9 mouse cellular contexts compared by ENCODE assay signal in the genomic region with DNA sequence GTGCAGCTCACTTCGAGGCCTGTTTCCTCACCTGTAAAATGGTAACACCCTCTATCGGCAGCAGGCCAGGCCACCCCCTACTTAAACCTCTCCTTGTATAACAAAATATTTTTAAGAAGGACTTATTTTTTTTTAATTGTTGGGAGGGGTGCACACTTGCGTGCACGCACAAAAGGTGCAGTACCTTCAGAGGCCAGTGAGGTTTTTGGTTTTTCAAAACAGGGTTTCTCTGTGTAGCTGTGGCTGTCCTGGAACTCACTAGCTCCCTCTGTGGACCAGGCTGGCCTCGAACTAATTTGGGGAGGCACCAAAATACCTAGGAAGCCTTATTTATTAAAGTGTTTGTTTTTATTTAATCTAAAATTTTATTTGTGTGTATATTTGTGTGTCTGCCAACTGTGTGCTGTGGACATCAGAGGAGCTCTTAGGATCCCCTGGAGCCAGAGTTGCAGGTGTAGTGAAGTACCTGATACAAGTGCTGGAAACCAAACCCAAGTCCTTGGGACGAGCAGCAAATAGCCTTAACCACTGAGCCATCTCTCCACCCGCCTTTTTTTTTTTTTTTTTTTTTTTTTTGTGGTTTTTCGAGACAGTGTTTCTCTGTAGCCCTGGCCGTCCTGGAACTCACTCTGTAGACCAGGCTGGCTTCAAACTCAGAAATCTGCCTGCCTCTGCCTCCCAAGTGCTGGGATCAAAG. TPM values are rescaled to one million over a fixed set of nuclear protein-coding genes. Genes with fewer than 3 reads are reported as not detected.
DNase-seq lines count a peak whose midpoint lies in the region; ATAC-seq and TF ChIP-seq lines count a peak whose summit lies in the region.
"Had no signal": no experiment of that assay in that cellular context is flagged by ENCODE, and none has a peak within 500 bp of the region (broad histone marks: within the 10 kb centered on the region; RNA-seq: fewer than 3 reads in every experiment).

No protein-coding gene starts in this region.

- intact Hi-C loops in gastrocnemius, adult 2 months (cut with DNase I) = no loop called here

- DNase-seq in gastrocnemius, adult 2 months = no peak
- DNase-seq in gastrocnemius, postnatal 10 days = no peak
- no peak for DNase-seq in lung, adult 2 months
- no peak for DNase-seq in lung, postnatal 25 days (ENCODE audit: low spot score)
- DNase-seq in brain, embryonic 14.5 days (ENCODE audit: low read depth) = no peak
- peak; percentile 21 for DNase-seq in retina, postnatal 1 day

- no peak for ATAC-seq in erythroid progenitor cell, adult 5-6 weeks (replicated peaks; ENCODE audit: low FRiP score, poor library complexity, severe bottlenecking)
- no peak for ATAC-seq in frontal cortex, adult (ENCODE audit: low TSS enrichment)

- peak; percentile 59 for TF ChIP-seq CTCF in gastrocnemius, adult 2 months (IDR thresholded peaks at IDR 0.05)
- peak; percentile 16; the same call in 1 of the 2 replicates for TF ChIP-seq CTCF in lung, adult 2 months (IDR thresholded peaks at IDR 0.05; ENCODE audit: insufficient read depth, low read length)
- peak; percentile 8; the same call in 1 of the 2 replicates for TF ChIP-seq CTCF in brain, embryonic 14.5 days (IDR thresholded peaks at IDR 0.05; ENCODE audit: borderline replicate concordance, extremely low read depth, insufficient read depth, insufficient read length)

- no peaks in the 10 kb centered on the region for H3K4me1 ChIP-seq in lung, adult 2 months (ENCODE audit: control insufficient read depth, insufficient read depth, low read length)
- H3K4me1 ChIP-seq: midbrain, embryonic 10.5 days had no signal

- no peak for TF ChIP-seq POLR2A in lung, adult 2 months (IDR thresholded peaks at IDR 0.05; ENCODE audit: borderline replicate concordance, extremely low read depth, low read depth, low read length)
- TF ChIP-seq POLR2A in brain, embryonic 14.5 days (IDR thresholded peaks at IDR 0.05; ENCODE audit: borderline replicate concordance, extremely low read depth, insufficient read depth, insufficient read length, poor library complexity, severe bottlenecking) = no peak

- no peak overlapping the region; the same call in 1 of the 2 replicates for H3K27ac ChIP-seq in gastrocnemius, adult 2 months
- H3K27ac ChIP-seq: midbrain, embryonic 10.5 days had no signal

- 69% methylated on average over 9 of the region's 9 CpGs for WGBS in lung, adult 2 months

- H3K4me3 ChIP-seq in gastrocnemius, adult 2 months = no peak overlapping the region
- H3K4me3 ChIP-seq in lung, adult 2 months (replicated peaks; ENCODE audit: extremely low read depth, low read depth, low read length) = no peak overlapping the region
- H3K4me3 ChIP-seq: midbrain, embryonic 10.5 days had no signal

RNA-seq across cellular contexts. Expression of a gene that starts 32.1 kb away (rescaled TPM):
- 100 to 1,000 TPM in 1 of 2 experiments, 10 to 100 TPM in 1; 45.3 to 211 TPM for total RNA-seq in gastrocnemius, adult 2 months (2021)
- total RNA-seq in gastrocnemius, postnatal 10 days (2021) = 10 to 100 TPM; 16.1 to 31.1 TPM
- 19.9 and 21.9 TPM in 2 replicates for polyA plus RNA-seq in lung, adult 2 months (2012; rRNA removed)
- 40.2 and 46.1 TPM in 2 replicates for polyA plus RNA-seq in brain, embryonic 14.5 days (2012; rRNA removed)
- 5.4 and 7.2 TPM in 2 replicates for total RNA-seq in erythroid progenitor cell, adult 5-6 weeks (2015; ENCODE audit: low replicate concordance)
- 14.8 and 19.0 TPM in 2 replicates for total RNA-seq in erythroid progenitor cell, adult 5-6 weeks (2017; ENCODE audit: low replicate concordance)

RNA-seq across cellular contexts. Expression of a gene that starts 33.1 kb away (rescaled TPM):
- 1 to 10 TPM; 2.2 to 2.3 TPM for total RNA-seq in gastrocnemius, adult 2 months (2021)
- total RNA-seq in gastrocnemius, postnatal 10 days (2021) = 1 to 10 TPM; 3.0 to 3.1 TPM
- polyA plus RNA-seq in lung, adult 2 months (2012; rRNA removed) = 5.1 and 5.5 TPM in 2 replicates
- polyA plus RNA-seq in brain, embryonic 14.5 days (2012; rRNA removed) = 4.8 and 5.1 TPM in 2 replicates
- 4.0 TPM in 1 of 2 replicates, not detected in the other for total RNA-seq in erythroid progenitor cell, adult 5-6 weeks (2015; ENCODE audit: low replicate concordance)
- total RNA-seq in erythroid progenitor cell, adult 5-6 weeks (2017; ENCODE audit: low replicate concordance) = 0.23 and 2.1 TPM in 2 replicates

RNA-seq across cellular contexts. Expression of a gene that starts 51.8 kb away (rescaled TPM):
- total RNA-seq in gastrocnemius, adult 2 months (2021) = 1 to 10 TPM; 1.8 to 3.1 TPM
- total RNA-seq in gastrocnemius, postnatal 10 days (2021) = 1 to 10 TPM; 5.5 to 8.6 TPM
- polyA plus RNA-seq in lung, adult 2 months (2012; rRNA removed) = 23.7 and 24.0 TPM in 2 replicates
- polyA plus RNA-seq in brain, embryonic 14.5 days (2012; rRNA removed) = 7.7 and 12.9 TPM in 2 replicates
- total RNA-seq in erythroid progenitor cell, adult 5-6 weeks (2015; ENCODE audit: low replicate concordance) = 3.6 and 12.6 TPM in 2 replicates
- 0.77 and 3.0 TPM in 2 replicates for total RNA-seq in erythroid progenitor cell, adult 5-6 weeks (2017; ENCODE audit: low replicate concordance)

Comparison
In these comparisons a context has a peak if more than half of its experiments do, and no peak if none do; other contexts are left out.
1. CTCF ChIP-seq: peak in every context shown above with its lines; median percentile 59 in gastrocnemius, adult 2 months; 16 in lung, adult 2 months; 8 in brain, embryonic 14.5 days.